Mouse (Mus musculus): ENCODE results near the gene Ptprd.

- TF ChIP-seq CTCF (conservative IDR thresholded peaks at IDR 0.05; ENCODE audit: low read length) (no peak), POU5F1 (IDR thresholded peaks at IDR 0.05; ENCODE audit: borderline replicate concordance, low read length) (no peak)
These were observed 973.6 kb downstream of the Ptprd start for GRCm38 (mm10) chr4:77238144-77238543.
